Mouse (Mus musculus): Measurements from ENCODE around the gene Gm14632. TPM values are rescaled to one million over a fixed set of nuclear protein-coding genes. Genes with fewer than 3 reads are reported as not detected.

The Gm14632 gene
- polyA plus RNA-seq (2017; shearing (Covaris generic)) = not detected

DNA sequence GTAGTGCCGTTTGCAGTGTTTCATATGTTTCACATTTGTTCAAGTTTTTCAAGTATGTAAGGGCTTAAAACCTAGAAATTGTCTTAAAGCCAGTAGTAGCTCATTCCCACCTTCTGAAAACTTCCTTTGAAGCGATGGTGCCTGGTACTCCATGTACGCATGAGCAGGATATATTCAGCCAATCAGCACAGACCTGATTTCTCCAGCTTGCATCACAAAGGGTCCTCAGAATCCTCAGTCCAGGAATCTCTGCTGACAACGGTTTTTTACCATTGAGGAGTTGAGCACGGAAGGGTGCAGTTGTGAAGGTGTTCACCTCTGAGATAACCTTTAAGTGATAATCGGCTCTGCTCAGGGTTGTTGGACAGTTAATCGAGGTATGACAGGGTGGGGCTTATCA is at the start of gene Gm14632:
Gene Gm14632, plus strand, starts transcription at position 301 of the 400 bp plus-strand sequence.

Data from CD4-positive, CD25-positive, alpha-beta regulatory T cell, adult 9 weeks (primary cell).